Mouse (Mus musculus): ENCODE results near the gene Poldip2.

Poldip2 gene

DNA sequence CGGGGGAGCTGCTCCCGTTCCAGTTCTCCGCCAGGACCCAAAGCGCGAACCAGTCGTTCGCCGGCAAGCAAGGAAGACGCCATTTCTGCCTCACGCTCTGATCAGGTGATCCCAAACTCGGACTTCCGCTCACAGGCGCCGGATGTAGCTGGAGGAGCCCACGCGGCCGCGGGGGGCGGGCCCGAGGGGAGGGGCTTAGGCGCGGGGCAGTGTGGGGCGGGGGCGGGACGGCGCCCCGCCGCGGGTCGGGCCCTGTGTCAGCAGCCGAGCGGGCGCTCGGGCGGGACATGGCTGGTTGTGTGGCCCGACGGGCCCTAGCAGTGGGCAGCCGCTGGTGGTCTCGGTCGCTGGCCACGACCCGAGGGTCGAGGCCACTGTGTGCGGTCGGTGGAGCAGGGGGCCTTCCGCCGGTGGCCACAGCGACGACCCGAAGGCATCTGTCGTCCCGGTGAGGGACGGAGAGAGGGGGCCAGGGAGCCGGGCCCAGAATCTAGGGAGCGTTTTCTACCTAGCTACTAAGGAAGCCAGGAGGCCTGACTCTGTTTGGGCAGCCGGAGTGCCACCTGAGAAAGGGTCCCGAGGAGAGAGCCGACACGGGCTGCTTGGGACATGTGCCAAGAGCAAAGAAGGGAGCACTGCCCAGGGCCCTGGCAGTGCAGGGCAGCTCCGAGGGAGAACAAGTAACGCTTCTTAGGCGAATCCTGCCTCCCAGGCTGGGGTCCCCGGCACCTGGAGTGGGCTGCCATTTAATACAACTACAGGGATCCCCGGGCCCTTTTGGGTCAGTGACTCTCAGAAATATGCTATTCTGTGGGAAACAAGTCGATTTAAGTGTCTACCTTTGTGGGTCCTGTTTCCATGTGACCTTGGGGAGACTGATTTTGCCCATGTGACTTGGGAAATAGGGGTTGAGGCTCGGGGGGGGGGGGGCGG, at the start of gene Poldip2, which contains the start of gene Tmem199:
TSS of gene Poldip2 (plus strand) at position 169 of the 933 bp plus-strand sequence.
TSS of gene Tmem199 (minus strand) at position 148 of the 933 bp plus-strand sequence.
- peak; percentile 91 to 94 for DNase-seq

DNA sequence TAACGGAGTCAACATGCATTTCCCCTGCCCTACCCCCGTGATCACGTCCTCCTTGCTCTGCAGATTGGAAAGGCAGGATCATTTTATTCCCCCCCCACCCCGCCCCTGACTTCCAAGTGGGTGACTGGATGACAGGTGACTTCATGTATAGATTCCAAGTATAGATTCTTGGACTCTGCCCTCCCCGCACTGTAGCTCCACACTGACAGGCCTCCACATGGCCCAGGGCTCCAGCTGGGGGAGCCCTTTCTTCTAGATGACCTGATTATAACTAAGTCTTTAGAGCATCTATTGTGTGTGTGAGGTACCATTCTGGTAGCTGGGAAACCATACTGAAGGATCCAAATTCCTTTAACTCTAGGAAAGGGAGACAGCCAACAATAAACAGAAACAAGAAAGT, 49.3 kb upstream of the Poldip2 start:
- no peak for DNase-seq

DNA sequence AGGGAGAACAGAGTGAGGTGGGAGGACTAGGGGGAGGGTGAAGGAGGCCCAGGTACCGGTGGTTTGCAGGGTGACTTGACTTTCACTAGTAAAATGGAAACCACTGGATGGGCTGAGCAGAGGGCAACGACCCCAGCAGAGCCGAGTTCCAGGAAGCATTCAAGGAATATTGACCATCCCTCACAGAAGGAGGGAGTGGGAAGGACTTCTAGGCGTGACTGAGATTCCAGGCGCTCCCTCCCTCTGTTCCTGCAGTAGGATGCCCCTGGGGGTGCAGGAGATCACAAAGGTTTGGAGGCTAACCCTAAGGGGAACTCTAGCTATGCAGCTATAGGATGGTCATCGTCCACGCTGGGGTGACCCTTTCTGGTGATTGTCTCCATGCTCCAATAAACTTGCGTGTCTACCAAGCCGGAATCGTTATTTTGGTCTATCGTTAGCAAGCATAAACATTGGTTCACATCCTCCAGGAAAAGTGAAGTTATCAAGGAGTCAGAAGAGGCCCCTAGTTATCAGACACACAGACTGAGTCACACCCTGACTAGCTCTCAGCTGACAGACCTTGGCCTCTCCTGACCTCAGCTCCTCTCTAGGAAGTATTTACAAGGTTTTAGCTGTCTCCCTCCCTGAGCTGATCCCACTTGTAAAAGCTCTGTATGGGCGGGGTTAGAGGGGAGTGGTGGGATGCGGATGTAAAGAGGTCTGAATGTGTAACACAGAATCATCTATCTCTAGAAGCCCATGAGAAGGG, 48.5 kb upstream of the Poldip2 start:
- DNase-seq, result no peak

DNA sequence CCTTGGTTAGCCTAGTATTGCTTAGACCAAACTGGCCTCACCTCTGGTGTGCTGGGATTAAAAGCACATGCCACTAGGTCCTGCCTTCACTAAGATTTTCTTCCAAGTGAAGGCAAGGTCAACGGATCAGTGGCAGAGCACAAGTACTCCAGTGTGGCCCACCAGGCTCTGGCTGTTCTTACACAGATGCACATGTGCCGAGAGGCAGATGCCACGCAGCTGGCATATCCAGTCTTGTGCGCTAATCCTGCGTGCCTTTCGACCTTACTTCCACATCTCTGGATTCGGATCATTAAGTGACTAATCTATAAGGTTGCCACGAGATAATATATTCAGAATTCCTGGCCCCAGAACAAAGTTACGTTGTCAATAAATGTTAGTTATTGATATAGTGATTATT, 46.9 kb upstream of the Poldip2 start:
- DNase-seq, result no peak

DNA sequence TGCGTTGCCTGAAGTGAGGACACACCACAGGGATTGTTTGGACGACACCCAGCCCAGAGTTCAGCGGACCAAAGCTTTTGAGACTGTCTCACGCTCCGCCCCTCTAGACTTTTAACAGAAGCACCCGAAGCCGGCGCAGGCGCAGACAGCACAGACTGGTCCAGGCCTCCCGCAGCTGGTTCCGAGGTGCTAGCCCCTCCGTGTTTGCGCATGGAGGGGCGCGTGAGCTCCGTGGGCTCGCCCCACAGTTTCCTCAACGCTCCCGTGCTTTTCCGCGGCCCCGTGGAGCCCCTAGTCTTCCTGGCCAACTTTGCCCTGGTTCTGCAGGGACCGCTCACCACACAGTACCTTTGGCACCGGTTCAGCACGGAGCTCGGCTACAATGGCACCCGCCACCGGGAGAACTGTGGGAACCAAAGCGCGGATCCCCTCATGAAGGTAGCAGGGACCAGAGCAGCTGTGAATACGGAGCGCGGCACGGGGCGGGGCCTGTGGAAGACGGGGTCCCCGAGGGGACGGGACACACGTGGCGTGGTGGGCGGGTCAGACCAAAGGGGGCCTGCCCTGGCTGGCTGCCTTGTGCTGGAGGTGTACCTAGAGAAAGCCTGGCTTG, 46.3 kb upstream of the Poldip2 start, which contains the start of gene Slc46a1:
TSS of gene Slc46a1 (plus strand) at position 130 of the 613 bp plus-strand sequence.
- peak; percentile 84 to 90 for DNase-seq

DNA sequence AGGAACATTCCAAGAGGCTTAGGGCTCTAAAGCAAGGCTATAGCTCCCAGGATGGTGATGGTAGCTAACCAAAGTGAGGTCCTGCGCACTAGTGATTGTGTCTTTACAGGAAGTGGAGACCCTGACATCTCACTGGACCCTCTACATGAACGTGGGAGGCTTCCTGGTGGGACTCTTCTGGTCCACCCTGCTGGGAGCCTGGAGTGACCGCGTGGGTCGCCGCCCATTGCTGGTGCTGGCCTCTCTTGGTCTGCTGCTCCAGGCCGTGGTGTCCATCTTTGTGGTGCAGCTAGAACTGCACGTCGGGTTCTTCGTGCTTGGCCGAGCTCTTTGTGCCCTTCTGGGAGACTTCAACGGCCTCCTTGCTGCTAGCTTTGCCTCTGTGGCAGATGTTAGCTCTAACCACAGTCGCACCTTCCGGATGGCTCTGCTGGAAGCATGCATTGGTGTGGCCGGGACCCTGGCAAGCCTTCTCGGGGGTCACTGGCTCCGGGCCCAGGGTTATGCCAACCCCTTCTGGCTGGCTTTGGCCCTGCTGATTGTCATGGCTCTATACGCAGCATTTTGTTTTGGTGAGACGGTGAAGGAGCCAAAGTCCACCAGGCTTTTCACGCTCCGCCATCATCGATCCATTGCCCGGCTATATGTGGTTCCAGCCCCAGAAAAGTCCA, 45.6 kb upstream of the Poldip2 start:
- no peak for DNase-seq

DNA sequence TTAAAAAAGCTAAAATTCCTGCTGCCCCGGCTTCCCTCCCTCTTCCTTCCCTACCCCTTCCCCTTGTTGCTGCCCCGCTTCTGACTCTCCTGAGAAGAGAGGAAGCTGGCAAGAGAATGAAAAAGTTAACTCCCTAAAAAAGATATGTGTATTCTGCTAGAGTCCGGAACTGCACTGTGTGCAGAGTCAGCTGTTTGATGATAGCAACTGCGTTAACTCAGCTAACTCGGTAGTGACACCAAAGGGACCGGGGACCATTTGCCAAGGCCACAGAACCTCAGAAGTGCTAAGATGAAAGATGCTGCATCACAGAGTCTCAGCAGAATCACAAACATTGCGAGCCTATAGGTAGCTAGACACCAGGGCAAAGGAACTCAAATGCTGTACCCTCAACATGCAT, 44.5 kb upstream of the Poldip2 start:
- DNase-seq, result no peak

DNA sequence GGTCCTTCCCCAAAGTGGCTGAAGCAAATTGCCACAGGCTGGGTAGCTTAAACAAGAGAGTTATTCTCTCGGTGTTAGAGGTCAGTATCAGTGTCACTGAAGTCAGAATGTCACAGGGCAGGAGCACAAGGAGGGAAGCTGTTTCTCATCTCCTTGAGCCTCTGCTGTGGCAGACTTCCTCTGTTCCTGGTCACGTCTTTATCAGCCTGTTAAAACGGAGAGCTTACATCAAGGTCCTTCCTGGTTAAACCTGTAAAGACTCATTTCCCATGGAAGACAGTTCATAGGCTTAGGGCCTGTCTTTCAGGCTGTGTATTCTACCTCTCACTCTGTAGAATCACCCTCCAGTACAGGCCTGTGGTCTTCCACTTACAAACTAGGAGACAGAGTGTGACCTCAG, 44.1 kb upstream of the Poldip2 start:
- DNase-seq, result no peak

DNA sequence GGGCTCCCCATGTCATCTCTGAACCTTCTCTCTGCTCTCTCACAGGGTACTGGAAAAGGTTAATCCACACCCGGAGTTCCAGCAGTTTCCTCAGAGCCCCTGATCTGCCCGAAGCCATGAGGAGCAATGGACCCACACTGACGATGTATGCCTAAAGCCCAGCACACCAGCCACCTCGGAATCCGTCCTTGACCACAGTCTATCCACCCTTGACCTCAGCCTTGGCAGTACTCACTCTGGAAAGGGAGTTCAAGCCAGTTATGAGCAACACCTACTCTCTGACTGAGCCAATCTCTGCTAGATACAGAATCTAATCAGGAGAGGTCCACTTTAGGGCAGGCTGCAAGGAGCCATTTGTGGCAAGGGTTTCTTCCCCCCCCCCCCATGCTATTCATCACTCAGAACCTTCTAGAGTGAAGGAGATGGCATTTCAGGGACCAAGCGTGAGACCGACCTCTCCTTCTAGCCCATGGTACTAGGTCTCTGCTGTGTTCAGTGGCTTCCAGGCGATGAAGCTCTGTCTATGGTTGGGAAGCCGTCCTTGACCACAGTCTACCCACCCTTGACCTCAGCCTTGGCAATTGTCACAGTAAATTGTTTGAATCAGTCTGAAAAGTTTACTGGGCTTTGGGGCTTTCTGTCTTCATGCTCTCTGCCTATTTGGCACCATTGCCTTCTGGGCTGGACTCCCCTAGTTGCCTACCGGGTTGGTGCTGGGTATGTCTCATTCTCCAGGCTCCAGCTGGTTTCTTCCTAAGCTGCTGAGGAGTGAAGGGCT, 40.5 kb upstream of the Poldip2 start:
- DNase-seq, result no peak

DNA sequence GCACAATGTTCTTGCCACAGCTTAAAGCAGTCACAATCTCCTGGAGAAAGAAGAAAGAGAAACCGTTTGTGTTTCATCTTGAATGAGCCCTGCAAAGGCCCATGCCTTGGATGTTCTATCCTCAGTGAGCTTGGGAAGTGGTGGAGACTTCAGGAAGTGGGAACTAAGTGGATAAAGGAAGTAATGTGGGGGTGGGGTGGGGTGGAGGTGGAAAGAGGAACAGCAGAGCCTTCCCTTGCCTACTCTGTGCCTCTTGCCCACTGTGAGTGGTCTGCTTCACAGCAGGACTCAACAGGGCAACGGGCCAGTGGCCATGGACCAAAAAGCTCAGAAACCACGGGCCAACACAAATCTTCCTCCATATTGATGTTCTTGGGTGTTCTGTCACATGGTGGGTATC, 36.7 kb upstream of the Poldip2 start:
- DNase-seq, result no peak

DNA sequence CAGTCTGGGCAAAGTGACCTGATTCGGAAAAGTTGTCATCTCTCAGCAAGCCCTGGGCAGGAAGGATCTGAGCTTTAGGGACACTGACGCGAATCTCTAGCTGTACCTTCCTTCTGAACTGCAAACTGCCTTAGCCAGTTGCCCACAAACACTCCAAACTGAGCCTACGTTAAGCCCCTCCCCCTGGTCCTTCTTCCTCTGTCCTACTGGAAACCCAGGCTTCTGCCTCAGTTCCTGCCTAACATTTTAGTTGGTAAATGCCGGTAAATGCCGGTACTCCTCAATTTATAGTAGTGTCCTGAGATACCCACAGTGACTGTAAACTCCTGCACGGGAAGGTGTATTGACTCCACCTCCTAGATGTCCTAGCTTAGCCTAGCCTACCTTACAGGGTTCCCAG, 28.4 kb upstream of the Poldip2 start:
- DNase-seq, result no peak

DNA sequence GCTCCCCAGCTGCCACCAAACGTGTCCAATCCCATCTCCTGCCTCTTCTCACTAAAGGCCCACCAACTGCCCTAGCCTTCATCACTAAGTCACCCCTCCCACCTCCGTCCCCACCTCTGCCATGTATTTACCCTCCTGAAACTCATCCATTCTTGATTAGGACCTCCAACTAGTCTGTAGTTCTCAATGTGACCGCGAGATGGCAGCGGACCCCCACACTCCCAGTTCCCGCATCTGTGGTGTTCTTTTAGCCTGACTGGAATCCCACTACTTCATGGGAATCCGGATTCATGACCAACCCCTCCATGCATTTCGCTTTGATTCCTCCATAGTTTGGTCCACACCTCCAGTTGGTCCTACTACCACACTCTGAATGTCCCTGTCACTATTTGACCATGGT, 23.8 kb upstream of the Poldip2 start:
- peak; percentile 53 to 75 for DNase-seq

DNA sequence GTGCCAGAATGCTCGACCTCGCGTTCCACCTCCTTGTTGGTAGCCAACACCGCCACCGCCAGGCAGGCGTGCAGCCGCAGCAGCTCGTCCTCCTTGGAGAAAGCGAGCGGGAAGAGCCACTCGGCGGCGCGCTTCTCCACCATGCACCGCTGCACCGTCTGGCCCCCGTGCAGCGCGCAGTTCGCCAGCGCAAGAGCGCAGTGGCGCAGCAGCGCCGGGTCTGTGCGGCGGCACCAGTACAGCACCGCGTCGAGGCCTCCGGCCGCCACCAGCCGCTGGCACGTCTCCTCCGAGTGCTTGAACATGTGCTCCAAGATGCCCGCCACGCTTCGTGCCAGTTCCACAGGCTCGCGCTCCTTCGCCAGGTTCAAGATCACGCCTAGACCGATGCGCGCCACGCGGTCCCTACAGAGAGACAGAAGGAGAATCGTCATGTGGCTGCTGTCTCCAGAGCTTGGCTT, 21.2 kb upstream of the Poldip2 start:
- no peak for DNase-seq

DNA sequence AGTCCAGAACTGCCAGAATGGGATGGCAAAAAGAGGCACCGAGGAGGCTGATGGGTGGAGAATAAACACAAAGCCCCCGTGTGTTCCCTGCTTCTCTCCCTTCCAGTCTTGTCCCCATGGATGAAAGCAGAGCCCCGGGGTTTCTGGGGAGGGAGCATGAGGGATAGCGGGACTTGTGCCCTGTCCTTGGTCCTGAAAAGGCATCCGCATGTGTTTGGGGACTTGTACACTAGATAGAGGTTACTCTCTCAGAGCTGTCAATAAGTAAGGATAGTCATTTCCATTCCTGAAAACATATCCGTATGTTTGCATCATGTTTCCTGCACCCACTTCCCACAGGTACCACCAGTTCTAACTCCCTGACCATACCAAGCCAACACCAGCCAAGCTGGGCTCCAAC, 16.1 kb upstream of the Poldip2 start:
- peak in 1 of 2 experiments; percentile 46 for DNase-seq

DNA sequence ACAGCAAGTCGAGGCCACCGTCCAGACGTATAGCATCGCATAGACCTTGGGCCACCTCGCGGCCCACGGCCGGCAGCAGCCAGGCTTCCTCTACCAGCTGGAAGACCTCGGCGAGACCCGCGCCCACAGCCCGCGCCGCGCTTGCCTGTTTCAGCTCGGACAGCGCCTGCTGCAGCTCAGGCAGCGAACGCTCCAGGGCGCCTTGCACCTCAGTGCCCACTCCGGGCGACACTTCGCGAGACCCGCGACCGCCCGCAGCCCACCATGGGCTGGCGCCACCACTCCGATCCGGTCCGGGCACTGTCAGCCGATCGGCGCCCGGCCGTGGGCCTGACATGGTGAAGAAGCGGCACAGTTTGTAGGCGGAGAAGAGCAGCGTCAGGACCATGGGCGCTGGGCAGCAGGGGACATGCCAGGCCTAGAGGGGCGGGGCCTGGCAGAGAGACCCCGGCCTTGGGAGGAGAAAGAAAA, 14.9 kb upstream of the Poldip2 start:
- DNase-seq, result peak; percentile 31 to 38

DNA sequence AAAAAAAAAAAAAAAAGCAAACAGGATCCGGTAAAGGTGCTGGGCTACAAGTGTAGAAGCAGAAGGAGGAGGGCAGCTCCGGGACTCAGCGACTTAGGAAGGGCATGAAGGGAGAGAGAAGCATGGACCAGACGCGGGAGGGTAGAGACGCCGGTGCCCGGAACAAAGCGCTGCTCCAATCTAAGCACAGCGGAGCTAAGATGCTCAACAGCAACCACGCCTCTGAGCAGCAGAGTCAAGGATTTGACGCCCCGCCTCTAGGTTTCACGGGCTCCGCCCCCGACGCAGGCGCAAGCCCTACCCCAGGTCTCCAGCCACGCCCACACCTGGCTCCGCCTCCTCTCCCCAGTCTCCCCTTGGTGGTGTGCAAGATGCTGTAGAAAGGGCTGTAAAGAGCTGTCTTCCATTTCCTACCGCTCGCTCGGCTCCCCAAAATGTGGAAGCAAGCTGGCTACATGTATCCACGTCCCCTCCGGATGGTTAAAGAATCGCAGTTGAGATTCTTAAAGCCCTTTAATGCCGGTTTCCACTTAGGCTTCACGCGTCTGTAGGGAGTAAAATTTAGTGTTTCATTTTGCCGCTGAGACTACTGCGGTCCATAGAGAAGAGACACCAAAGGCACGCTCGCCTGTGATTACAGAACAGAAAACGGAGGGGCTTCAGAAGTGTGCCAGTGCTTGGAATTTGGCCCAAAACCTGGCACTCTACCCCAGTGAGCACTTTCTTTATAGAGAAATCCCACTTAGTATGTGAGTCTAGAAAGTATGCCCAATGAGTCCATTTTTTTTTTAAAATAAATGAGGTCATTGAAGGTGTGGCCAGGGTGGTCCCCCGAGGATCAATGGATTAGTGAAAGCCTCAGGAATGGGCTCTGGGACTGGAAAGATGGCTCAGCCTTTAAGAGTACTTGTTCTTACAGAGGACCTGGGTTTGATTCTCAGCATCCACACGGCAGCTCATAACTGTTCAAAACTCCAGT, 14.2 kb upstream of the Poldip2 start, which contains the start of gene Sarm1:
TSS of gene Sarm1 (minus strand) at position 211 of the 979 bp plus-strand sequence.
- DNase-seq, result peak; percentile 92 to 93

DNA sequence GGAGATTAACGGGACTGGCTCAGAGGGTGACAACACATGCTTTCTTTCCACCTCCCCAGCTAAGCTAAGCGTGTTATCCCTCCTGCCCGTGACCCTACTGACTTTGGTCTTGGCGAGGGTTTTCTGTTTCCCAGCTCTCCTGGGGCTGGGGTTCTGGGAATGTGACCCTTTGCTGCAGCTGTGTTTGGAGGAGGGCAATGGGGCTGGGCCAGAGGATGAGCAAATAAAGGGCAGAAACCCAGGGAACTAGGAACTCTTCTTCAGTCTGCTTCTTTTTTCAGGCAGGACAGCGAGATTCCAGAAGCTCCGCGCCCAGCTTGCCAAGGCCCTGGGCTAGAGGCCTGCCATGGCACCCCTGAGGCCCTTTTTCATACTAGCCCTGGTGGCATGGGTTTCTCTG, 13.0 kb upstream of the Poldip2 start, which contains the start of gene Vtn:
TSS of gene Vtn (plus strand) at position 88 of the 400 bp plus-strand sequence.
- no peak for DNase-seq

DNA sequence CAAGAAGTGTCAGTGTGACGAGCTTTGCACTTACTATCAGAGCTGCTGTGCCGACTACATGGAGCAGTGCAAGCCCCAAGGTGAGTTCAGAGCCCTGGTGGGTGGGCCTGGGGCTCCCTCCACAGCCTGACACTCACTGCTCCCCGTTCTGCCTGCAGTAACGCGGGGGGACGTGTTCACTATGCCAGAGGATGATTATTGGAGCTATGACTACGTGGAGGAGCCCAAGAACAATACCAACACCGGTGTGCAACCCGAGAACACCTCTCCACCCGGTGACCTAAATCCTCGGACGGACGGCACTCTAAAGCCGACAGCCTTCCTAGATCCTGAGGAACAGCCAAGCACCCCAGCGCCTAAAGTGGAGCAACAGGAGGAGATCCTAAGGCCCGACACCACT, 12.4 kb upstream of the Poldip2 start:
- DNase-seq, result no peak

DNA sequence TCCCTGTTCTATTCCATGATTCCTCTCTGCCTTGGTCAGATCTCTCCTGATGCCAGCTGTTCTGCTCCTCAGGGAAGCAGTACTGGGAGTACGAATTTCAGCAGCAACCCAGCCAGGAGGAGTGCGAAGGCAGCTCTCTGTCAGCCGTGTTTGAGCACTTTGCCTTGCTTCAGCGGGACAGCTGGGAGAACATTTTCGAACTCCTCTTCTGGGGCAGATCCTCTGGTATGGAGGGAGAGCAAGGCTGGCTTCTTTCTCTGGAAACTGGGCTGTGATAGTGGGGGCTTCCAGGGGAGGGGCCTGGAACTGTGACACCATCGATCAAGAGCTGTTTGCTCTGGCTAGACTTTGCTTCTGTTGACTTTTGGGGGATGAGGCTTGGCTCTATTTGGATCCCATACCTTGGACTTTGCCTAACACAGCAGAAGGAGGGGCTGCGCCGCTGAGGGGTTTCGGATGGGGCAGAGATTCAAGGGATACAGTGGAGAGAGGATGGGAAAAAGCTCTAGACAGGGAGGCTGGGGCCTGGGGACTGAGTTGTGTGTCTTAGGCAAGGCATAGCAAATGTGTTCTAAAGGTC, 11.3 kb upstream of the Poldip2 start:
- no peak for DNase-seq

DNA sequence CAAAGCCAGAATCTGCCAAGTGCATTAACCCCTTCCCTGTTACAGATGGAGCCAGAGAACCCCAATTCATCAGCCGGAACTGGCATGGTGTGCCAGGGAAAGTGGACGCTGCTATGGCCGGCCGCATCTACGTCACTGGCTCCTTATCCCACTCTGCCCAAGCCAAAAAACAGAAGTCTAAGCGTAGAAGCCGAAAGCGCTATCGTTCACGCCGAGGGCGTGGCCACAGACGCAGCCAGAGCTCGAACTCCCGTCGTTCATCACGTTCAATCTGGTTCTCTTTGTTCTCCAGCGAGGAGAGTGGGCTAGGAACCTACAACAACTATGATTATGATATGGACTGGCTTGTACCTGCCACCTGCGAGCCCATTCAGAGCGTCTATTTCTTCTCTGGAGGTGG, 10.5 kb upstream of the Poldip2 start:
- DNase-seq, result no peak

Data from lung, postnatal 4 days (tissue).